Mouse (Mus musculus): ENCODE results near the gene Zbtb8b. TPM values are rescaled to one million over a fixed set of nuclear protein-coding genes. Genes with fewer than 3 reads are reported as not detected.
A peak's percentile ranks its signal among the peaks of the same experiment; 100 is the strongest.

The Zbtb8b gene
- polyA plus RNA-seq, 1 experiment from 2014 or later, result 1.3 TPM

- Histone ChIP-seq H3K9me3 (ENCODE audit: low read depth, low read length) (no peaks in the 10 kb centered on the region), H3K27me3 (ENCODE audit: insufficient read depth, low read length) (no peaks in the 10 kb centered on the region), H3K4me2 (no peak overlapping the region), H3K27ac (ENCODE audit: low read depth) (no peak overlapping the region), H3K4me1 (ENCODE audit: insufficient read depth) (peaks cover 3% of the 10 kb centered on the region; the same call in 1 of the 2 replicates), H3K4me3 (ENCODE audit: low read depth, low read length) (no peak overlapping the region), H3K9ac (no peak overlapping the region), H3K36me3 (ENCODE audit: insufficient read depth) (no peaks in the 10 kb centered on the region)
- WGBS, result 68% methylated on average over 15 of the region's 15 CpGs
- no peak for TF ChIP-seq CTCF (IDR thresholded peaks at IDR 0.05; ENCODE audit: low read depth)
- DNase-seq, result peak; percentile 58
- ATAC-seq (ENCODE audit: insufficient read depth), result no peak
Observed at GRCm38 (mm10) chr4:129451471-129452169, 11.0 kb upstream of the Zbtb8b start.

- H3K4me2 ChIP-seq, result no peak overlapping the region
- no peak for ATAC-seq (ENCODE audit: insufficient read depth)
- DNase-seq, result no peak
- H3K4me3 ChIP-seq (ENCODE audit: low read depth, low read length), result no peak overlapping the region
- no peaks in the 10 kb centered on the region for H3K36me3 ChIP-seq (ENCODE audit: insufficient read depth)
- H3K27ac ChIP-seq (ENCODE audit: low read depth), result no peak overlapping the region
- no peak overlapping the region for H3K9ac ChIP-seq
- no peaks in the 10 kb centered on the region for H3K9me3 ChIP-seq (ENCODE audit: low read depth, low read length)
- H3K27me3 ChIP-seq (ENCODE audit: insufficient read depth, low read length), result no peaks in the 10 kb centered on the region
- peaks cover 3% of the 10 kb centered on the region; the same call in 1 of the 2 replicates for H3K4me1 ChIP-seq (ENCODE audit: insufficient read depth)
- no peak for TF ChIP-seq CTCF (IDR thresholded peaks at IDR 0.05; ENCODE audit: low read depth)
- 67% methylated on average over 2 of the region's 2 CpGs for WGBS
Observed at GRCm38 (mm10) chr4:129450851-129451250, 10.2 kb upstream of the Zbtb8b start.

GRCm38 (mm10) chr4:129448713-129449112 lies 8.1 kb upstream of the Zbtb8b start:
- Histone ChIP-seq H3K4me2 (no peak overlapping the region), H3K4me1 (ENCODE audit: insufficient read depth) (peaks cover 3% of the 10 kb centered on the region; the same call in 1 of the 2 replicates), H3K27me3 (ENCODE audit: insufficient read depth, low read length) (no peaks in the 10 kb centered on the region), H3K9me3 (ENCODE audit: low read depth, low read length) (no peaks in the 10 kb centered on the region), H3K27ac (ENCODE audit: low read depth) (no peak overlapping the region), H3K36me3 (ENCODE audit: insufficient read depth) (no peaks in the 10 kb centered on the region), H3K4me3 (ENCODE audit: low read depth, low read length) (no peak overlapping the region), H3K9ac (no peak overlapping the region)
- ATAC-seq (ENCODE audit: insufficient read depth) (no peak), DNase-seq (no peak)
- WGBS, result 82% methylated on average over 6 of the region's 6 CpGs
- no peak for TF ChIP-seq CTCF (IDR thresholded peaks at IDR 0.05; ENCODE audit: low read depth)

GRCm38 (mm10) chr4:129447778-129448563 lies 7.3 kb upstream of the Zbtb8b start:
- H3K36me3 ChIP-seq (ENCODE audit: insufficient read depth), result no peaks in the 10 kb centered on the region
- ATAC-seq (ENCODE audit: insufficient read depth) (no peak), DNase-seq (peak; percentile 8)
- H3K4me3 ChIP-seq (ENCODE audit: low read depth, low read length), result no peak overlapping the region
- no peak overlapping the region for H3K9ac ChIP-seq
- no peak overlapping the region for H3K4me2 ChIP-seq
- no peak for TF ChIP-seq CTCF (IDR thresholded peaks at IDR 0.05; ENCODE audit: low read depth)
- H3K9me3 ChIP-seq (ENCODE audit: low read depth, low read length), result no peaks in the 10 kb centered on the region
- 56% methylated on average over 11 of the region's 11 CpGs for WGBS
- peaks cover 3% of the 10 kb centered on the region; the same call in 1 of the 2 replicates for H3K4me1 ChIP-seq (ENCODE audit: insufficient read depth)
- peak overlapping the region; percentile 8; the same call in 1 of the 2 replicates for H3K27ac ChIP-seq (ENCODE audit: low read depth)
- H3K27me3 ChIP-seq (ENCODE audit: insufficient read depth, low read length), result no peaks in the 10 kb centered on the region

- Histone ChIP-seq H3K36me3 (ENCODE audit: insufficient read depth) (no peaks in the 10 kb centered on the region), H3K4me2 (no peak overlapping the region), H3K27ac (ENCODE audit: low read depth) (no peak overlapping the region; the same call in 1 of the 2 replicates), H3K9ac (no peak overlapping the region), H3K4me3 (ENCODE audit: low read depth, low read length) (no peak overlapping the region), H3K27me3 (ENCODE audit: insufficient read depth, low read length) (peaks cover 3% of the 10 kb centered on the region; the same call in 1 of the 2 replicates), H3K4me1 (ENCODE audit: insufficient read depth) (peaks cover 3% of the 10 kb centered on the region; the same call in 1 of the 2 replicates), H3K9me3 (ENCODE audit: low read depth, low read length) (no peaks in the 10 kb centered on the region)
- no peak for DNase-seq
- no peak for ATAC-seq (ENCODE audit: insufficient read depth)
- WGBS, result 67% methylated on average over 8 of the region's 8 CpGs
- no peak for TF ChIP-seq CTCF (IDR thresholded peaks at IDR 0.05; ENCODE audit: low read depth)
Observed at GRCm38 (mm10) chr4:129447360-129447759, 6.7 kb upstream of the Zbtb8b start.

DNA sequence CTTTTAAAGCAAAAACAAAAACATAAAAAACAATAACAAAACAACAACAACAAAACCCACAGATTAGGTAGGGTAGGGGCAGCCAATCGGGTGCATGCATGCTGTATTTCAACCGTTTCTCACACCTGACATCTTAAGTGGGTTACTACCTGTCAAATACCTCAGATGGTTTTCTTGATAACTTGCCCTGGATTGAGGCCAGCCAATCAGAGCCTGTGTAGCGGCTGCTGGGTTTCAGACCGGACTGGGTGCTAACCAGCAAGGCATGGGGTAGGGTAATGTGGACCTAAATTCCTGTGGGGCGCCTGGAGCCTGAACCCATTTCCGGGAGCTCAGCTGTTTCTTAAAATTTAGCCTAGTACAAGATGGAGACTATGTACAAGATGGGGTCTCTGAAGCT lies 492 bp upstream of the Zbtb8b start:
- Histone ChIP-seq H3K9me3 (ENCODE audit: low read depth, low read length) (no peaks in the 10 kb centered on the region), H3K36me3 (ENCODE audit: insufficient read depth) (no peaks in the 10 kb centered on the region), H3K4me2 (peak overlapping the region; percentile 62), H3K4me1 (ENCODE audit: insufficient read depth) (no peaks in the 10 kb centered on the region), H3K27me3 (ENCODE audit: insufficient read depth, low read length) (peaks cover 32% of the 10 kb centered on the region), H3K4me3 (ENCODE audit: low read depth, low read length) (0 out of 2 replicates have a peak overlapping the region, but pooled peaks have one; percentile 43), H3K27ac (ENCODE audit: low read depth) (no peak overlapping the region), H3K9ac (no peak overlapping the region)
- ATAC-seq (ENCODE audit: insufficient read depth) (no peak), DNase-seq (no peak)
- no peak for TF ChIP-seq CTCF (IDR thresholded peaks at IDR 0.05; ENCODE audit: low read depth)
- WGBS, result 29% methylated on average over 6 of the region's 6 CpGs

- Histone ChIP-seq H3K4me3 (ENCODE audit: low read depth, low read length) (no peak overlapping the region), H3K27me3 (ENCODE audit: insufficient read depth, low read length) (no peaks in the 10 kb centered on the region), H3K36me3 (ENCODE audit: insufficient read depth) (no peaks in the 10 kb centered on the region), H3K4me1 (ENCODE audit: insufficient read depth) (no peaks in the 10 kb centered on the region), H3K9ac (no peak overlapping the region), H3K9me3 (ENCODE audit: low read depth, low read length) (no peaks in the 10 kb centered on the region), H3K27ac (ENCODE audit: low read depth) (no peak overlapping the region), H3K4me2 (no peak overlapping the region)
- 68% methylated on average over 5 of the region's 5 CpGs for WGBS
- TF ChIP-seq CTCF (IDR thresholded peaks at IDR 0.05; ENCODE audit: low read depth), result 0 out of 2 replicates have a peak, but pooled peaks have one; percentile 18
- no peak for DNase-seq
- no peak for ATAC-seq (ENCODE audit: insufficient read depth)
Observed at GRCm38 (mm10) chr4:129418321-129418720, 22.3 kb downstream of the Zbtb8b start.

All from lung, embryonic 14.5 days (tissue).